Mouse (Mus musculus) liver, embryonic 15.5 days (tissue): ENCODE results near the gene Usp1. TPM values are rescaled to one million over a fixed set of nuclear protein-coding genes. Genes with fewer than 3 reads are reported as not detected.
"Not testable (repeated sequence)": the region's sequence is repeated elsewhere in the genome, so short reads cannot be mapped to it uniquely, and the experiment has no call there.

Source experiments
- ATAC-seq: fragments of 200-750 bp; cut with Nextera tagmentation; 2 replicates; pipeline ENCODE4 v1.8.0; 2017; ENCODE audit warnings: moderate number of reproducible peaks, mild to moderate bottlenecking, moderate library complexity; ENCODE audit not compliant: insufficient read depth
- H3K27ac ChIP-seq: fragments of 300-500 bp; sonication (generic); replicated peaks from 2 replicates; pipeline ENCODE4 v1.5.1; 2015; ENCODE audit warnings: mild to moderate bottlenecking, inconsistent platforms
- H3K27me3 ChIP-seq: fragments of 300-500 bp; sonication (generic); 2 replicates; pipeline ENCODE4 v1.6.1; 2015; ENCODE audit warnings: mild to moderate bottlenecking, inconsistent platforms
- H3K36me3 ChIP-seq: fragments of 300-500 bp; sonication (generic); replicated peaks from 2 replicates; pipeline ENCODE4 v1.6.1; 2015; ENCODE audit warnings: moderate library complexity, mild to moderate bottlenecking, inconsistent platforms
- H3K4me1 ChIP-seq: fragments of 300-500 bp; sonication (generic); replicated peaks from 2 replicates; pipeline ENCODE4 v1.6.1; 2015; ENCODE audit warnings: inconsistent platforms
- H3K4me2 ChIP-seq: fragments of 300-500 bp; sonication (generic); 2 replicates; pipeline ENCODE4 v1.6.1; 2015; ENCODE audit warnings: moderate library complexity, mild to moderate bottlenecking, inconsistent platforms
- H3K4me3 ChIP-seq: fragments of 300-500 bp; sonication (generic); replicated peaks from 2 replicates; pipeline ENCODE4 v1.5.1; 2015; ENCODE audit warnings: mild to moderate bottlenecking, inconsistent platforms
- H3K9ac ChIP-seq: fragments of 300-500 bp; sonication (generic); 2 replicates; pipeline ENCODE4 v1.6.1; 2015; ENCODE audit warnings: moderate library complexity, mild to moderate bottlenecking, inconsistent platforms
- H3K9me3 ChIP-seq: fragments of 300-500 bp; sonication (generic); replicated peaks from 2 replicates; pipeline ENCODE4 v1.6.1; 2016; ENCODE audit warnings: inconsistent platforms
- WGBS: fragments of 180-500 bp; shearing (Covaris S2); methylation state at CpG from one replicate; pipeline ENCODE4 v1.1.7; 2015; ENCODE audit warnings: mixed read lengths; ENCODE audit not compliant: insufficient replicate concordance; 5-methylcytosine and 5-hydroxymethylcytosine counted together
- polyA plus RNA-seq: library from polyadenylated mRNA; unstranded; fragments of >200 nt; fragmentation: Nextera tagmentation; extraction: Ambion mirVana; gene quantifications from 2 replicates; pipeline ENCODE4 v1.2.1, GENCODE M21; 2015

The Usp1 gene
- polyA plus RNA-seq, 1 experiment from 2014 or later, result 61.3 TPM

DNA sequence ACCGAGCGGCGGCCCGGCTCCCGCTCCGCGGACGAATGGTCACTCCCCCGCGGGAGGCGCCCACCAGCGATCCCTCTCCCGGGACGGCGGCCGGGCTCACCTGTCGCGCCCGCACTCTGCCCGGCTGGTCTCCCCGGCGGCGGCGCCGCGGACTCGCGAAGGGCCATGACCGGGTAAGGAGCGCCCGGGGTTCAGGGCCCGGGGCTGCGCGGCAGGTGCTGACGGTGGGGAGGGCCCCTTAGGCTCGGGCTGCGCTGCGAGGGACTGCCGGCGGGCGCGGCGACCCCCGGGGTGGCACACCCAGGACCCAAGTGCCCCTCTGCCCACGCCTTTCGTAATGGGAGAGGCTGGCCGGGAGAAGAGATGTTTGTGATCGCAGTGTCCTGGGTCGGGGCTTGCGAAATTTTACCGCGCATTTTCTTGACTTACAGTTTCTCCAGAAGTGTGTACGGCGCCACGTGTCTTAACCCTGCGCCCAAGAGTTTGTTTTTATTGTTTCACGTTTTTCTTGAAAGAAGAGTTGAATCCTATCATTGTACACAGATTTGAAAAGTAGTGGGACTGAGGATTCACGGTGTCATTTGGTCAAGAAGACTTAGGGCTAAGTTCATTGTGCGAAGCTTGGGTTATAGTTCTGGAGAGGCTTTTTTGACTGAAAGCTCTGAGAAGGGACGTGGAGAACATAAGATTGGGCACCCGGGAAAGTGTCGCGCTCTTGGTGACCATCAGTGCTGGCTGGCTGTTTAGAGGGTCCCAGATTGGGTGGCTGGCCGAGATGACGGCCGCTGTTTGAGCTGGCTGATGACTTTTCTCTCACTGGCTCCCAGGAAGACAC, 678 bp downstream of the Usp1 start:
- peaks cover 14% of the 10 kb centered on the region for H3K36me3 ChIP-seq
- H3K4me2 ChIP-seq, result peak overlapping the region; percentile 87
- H3K4me3 ChIP-seq, result peak overlapping the region; percentile 99
- under 1% methylated on average over 66 of the region's 66 CpGs for WGBS
- no peaks in the 10 kb centered on the region for H3K27me3 ChIP-seq
- peak overlapping the region; percentile 99 for H3K9ac ChIP-seq
- no peaks in the 10 kb centered on the region for H3K9me3 ChIP-seq
- peak; percentile 2 for ATAC-seq
- H3K27ac ChIP-seq, result peak overlapping the region; percentile 99
- peaks cover 26% of the 10 kb centered on the region for H3K4me1 ChIP-seq

DNA sequence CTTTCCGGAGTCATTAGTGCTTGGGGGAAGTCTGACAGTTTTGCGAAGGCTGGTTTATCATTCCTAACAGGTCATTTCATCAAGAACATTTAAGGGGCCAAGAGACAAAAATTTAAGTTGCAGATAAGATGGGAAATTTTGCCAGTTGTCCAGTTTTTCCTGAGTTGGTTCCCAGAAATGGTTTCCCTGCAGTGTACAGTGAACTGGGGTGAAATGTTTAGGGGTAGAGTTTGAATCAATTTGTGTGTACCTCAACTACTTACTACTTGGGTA, 1.2 kb downstream of the Usp1 start:
- 0% methylated on average over 2 of the region's 2 CpGs for WGBS
- ATAC-seq, result no peak

GRCm38 (mm10) chr4:98925250-98925781, 1.7 kb downstream of the Usp1 start:
- no peaks in the 10 kb centered on the region for H3K27me3 ChIP-seq
- H3K4me2 ChIP-seq, result peak overlapping the region; percentile 87
- peak overlapping the region; percentile 99 for H3K9ac ChIP-seq
- H3K4me1 ChIP-seq, result peaks cover 26% of the 10 kb centered on the region
- ATAC-seq, result no peak
- no peaks in the 10 kb centered on the region for H3K9me3 ChIP-seq
- H3K36me3 ChIP-seq, result peaks cover 22% of the 10 kb centered on the region
- 5% methylated on average over 6 of the region's 6 CpGs for WGBS
- peak overlapping the region; percentile 24; the same call in 1 of the 2 replicates for H3K27ac ChIP-seq
- peak overlapping the region; percentile 99 for H3K4me3 ChIP-seq

More for the DNA sequence above, 1.2 kb downstream of the Usp1 start:
- Histone ChIP-seq H3K36me3 (peaks cover 17% of the 10 kb centered on the region), H3K27me3 (no peaks in the 10 kb centered on the region), H3K9ac (peak overlapping the region; percentile 99), H3K4me2 (peak overlapping the region; percentile 87), H3K4me3 (peak overlapping the region; percentile 99), H3K27ac (peak overlapping the region; percentile 99), H3K9me3 (no peaks in the 10 kb centered on the region), H3K4me1 (peaks cover 26% of the 10 kb centered on the region)

- Histone ChIP-seq H3K4me3 (no peak overlapping the region), H3K9ac (no peak overlapping the region), H3K27ac (no peak overlapping the region), H3K9me3 (no peaks in the 10 kb centered on the region), H3K4me2 (no peak overlapping the region), H3K36me3 (peaks cover 59% of the 10 kb centered on the region), H3K4me1 (no peaks in the 10 kb centered on the region), H3K27me3 (no peaks in the 10 kb centered on the region)
- no peak for ATAC-seq
- WGBS, result 86% methylated on average over 6 of the region's 6 CpGs
These were observed 12.4 kb downstream of the Usp1 start for GRCm38 (mm10) chr4:98936036-98936435.

DNA sequence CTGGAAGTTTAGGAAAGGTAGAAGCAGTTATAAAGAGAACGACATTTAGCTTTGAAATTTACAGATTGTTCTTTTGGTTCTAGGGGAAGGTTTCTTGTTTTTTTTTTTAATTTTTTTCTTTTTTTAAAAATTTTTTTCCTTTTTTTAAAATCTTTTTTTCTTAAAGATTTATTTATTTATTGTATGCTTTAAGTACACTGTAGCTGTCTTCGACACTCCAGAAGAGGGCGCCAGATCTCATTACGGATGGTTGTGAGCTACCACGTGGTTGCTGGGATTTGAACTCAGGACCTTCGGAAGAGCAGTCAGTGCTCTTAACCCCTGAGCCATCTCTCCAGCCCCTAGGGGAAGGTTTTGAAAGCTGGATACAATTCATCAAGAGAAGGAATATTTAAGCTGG, 14.6 kb downstream of the Usp1 start:
- WGBS, result 83% methylated on average over 6 of the region's 6 CpGs
- H3K9me3 ChIP-seq, H3K27me3 ChIP-seq, H3K4me1 ChIP-seq, H3K9ac ChIP-seq, H3K4me3 ChIP-seq, H3K4me2 ChIP-seq, ATAC-seq, H3K27ac ChIP-seq: not testable (repeated sequence)
- peaks cover 38% of the 10 kb centered on the region for H3K36me3 ChIP-seq

- Histone ChIP-seq H3K4me1 (no peaks in the 10 kb centered on the region), H3K4me2 (no peak overlapping the region), H3K9ac (no peak overlapping the region), H3K9me3 (no peaks in the 10 kb centered on the region), H3K4me3 (no peak overlapping the region), H3K36me3 (no peaks in the 10 kb centered on the region; the same call in 1 of the 2 replicates), H3K27me3 (no peaks in the 10 kb centered on the region), H3K27ac (no peak overlapping the region)
- ATAC-seq, result no peak
These were observed 27.0 kb downstream of the Usp1 start for GRCm38 (mm10) chr4:98950563-98950962.

GRCm38 (mm10) chr4:98955986-98956385, 32.4 kb downstream of the Usp1 start:
- Histone ChIP-seq H3K4me3 (no peak overlapping the region), H3K4me1 (no peaks in the 10 kb centered on the region), H3K4me2 (no peak overlapping the region), H3K27me3 (no peaks in the 10 kb centered on the region), H3K27ac (no peak overlapping the region), H3K9ac (no peak overlapping the region), H3K9me3 (no peaks in the 10 kb centered on the region), H3K36me3 (peaks cover 17% of the 10 kb centered on the region)
- 87% methylated on average over 8 of the region's 8 CpGs for WGBS
- no peak for ATAC-seq

GRCm38 (mm10) chr4:98960243-98960642, 36.6 kb downstream of the Usp1 start:
- no peak overlapping the region for H3K9ac ChIP-seq
- H3K4me2 ChIP-seq, result no peak overlapping the region
- no peak overlapping the region for H3K4me3 ChIP-seq
- peak; percentile 90 for ATAC-seq
- no peaks in the 10 kb centered on the region for H3K9me3 ChIP-seq
- H3K27me3 ChIP-seq, result no peaks in the 10 kb centered on the region
- peaks cover 20% of the 10 kb centered on the region for H3K36me3 ChIP-seq
- H3K4me1 ChIP-seq, result no peaks in the 10 kb centered on the region
- 0 out of 2 replicates have a peak overlapping the region, but pooled peaks have one; percentile 33 for H3K27ac ChIP-seq
- WGBS, result 58% methylated on average over 3 of the region's 3 CpGs

GRCm38 (mm10) chr4:98969946-98970345, 46.3 kb downstream of the Usp1 start:
- Histone ChIP-seq H3K27ac (no peak overlapping the region), H3K9me3 (no peaks in the 10 kb centered on the region), H3K27me3 (no peaks in the 10 kb centered on the region), H3K36me3 (peaks cover 35% of the 10 kb centered on the region), H3K4me1 (no peaks in the 10 kb centered on the region), H3K9ac (no peak overlapping the region), H3K4me2 (no peak overlapping the region), H3K4me3 (no peak overlapping the region)
- no peak for ATAC-seq
- 71% methylated on average over 3 of the region's 3 CpGs for WGBS

DNA sequence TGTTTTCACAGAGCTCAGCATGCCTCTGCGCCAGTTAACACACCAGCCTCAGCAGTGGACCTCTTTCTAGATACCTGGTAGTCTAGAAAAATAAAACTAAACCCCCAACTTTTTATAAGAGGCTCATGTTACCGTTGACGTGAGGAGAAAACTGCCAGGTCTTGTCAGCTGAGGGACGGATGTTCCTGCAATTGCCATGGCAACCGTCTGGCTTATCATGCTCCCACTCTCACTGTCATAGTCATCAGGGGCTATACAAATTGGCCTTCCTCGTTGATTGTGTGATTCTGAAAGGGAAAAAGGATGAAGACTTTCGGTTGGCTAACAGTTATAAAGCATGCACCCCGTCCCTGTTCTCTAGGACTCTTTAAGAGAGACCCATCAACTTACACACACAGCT, 52.1 kb downstream of the Usp1 start:
- H3K4me2 ChIP-seq, result no peak overlapping the region
- no peaks in the 10 kb centered on the region for H3K9me3 ChIP-seq
- no peaks in the 10 kb centered on the region for H3K27me3 ChIP-seq
- WGBS, result 71% methylated on average over 8 of the region's 8 CpGs
- no peak overlapping the region for H3K27ac ChIP-seq
- no peak for ATAC-seq
- peaks cover 10% of the 10 kb centered on the region; the same call in 1 of the 2 replicates for H3K36me3 ChIP-seq
- H3K4me3 ChIP-seq, result no peak overlapping the region
- no peaks in the 10 kb centered on the region for H3K4me1 ChIP-seq
- no peak overlapping the region for H3K9ac ChIP-seq

DNA sequence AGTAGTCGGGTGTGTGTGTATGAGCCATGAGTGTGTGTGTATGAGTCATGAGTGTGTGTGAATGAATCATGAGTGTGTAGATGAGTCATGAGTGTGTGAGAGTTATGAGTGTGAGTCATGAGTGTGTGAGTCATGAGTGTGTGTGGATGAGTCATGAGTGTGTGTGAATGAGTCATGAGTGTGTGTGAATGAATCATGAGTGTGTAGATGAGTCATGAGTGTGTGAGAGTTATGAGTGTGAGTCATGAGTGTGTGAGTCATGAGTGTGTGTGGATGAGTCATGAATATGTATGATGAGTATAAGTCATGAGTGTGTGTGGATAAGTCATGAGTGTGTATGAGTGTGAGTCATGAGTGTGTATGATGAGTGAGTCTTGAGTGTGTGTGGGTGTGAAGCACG, 54.7 kb downstream of the Usp1 start:
- not testable (repeated sequence) for H3K9me3 ChIP-seq, H3K36me3 ChIP-seq, H3K27me3 ChIP-seq, H3K4me2 ChIP-seq, H3K4me1 ChIP-seq, H3K9ac ChIP-seq, ATAC-seq, H3K27ac ChIP-seq, H3K4me3 ChIP-seq
- 81% methylated on average over 2 of the region's 2 CpGs for WGBS
